Mouse (Mus musculus) layer of hippocampus, postnatal 14 days (tissue): ENCODE results near the gene Ehd1. TPM values are rescaled to one million over a fixed set of nuclear protein-coding genes. Genes with fewer than 3 reads are reported as not detected.

Experiments
- DNase-seq, 2 experiments: peaks; one replicate each; pipeline ENCODE4 v3.0.0; 2021 to 2022; ENCODE audit warnings: low spot score in 2 of 2, mixed read lengths in 1 of 2
- total RNA-seq, 2 experiments: library from RNA; stranded (reverse); gene quantifications; 2 replicates each; pipeline ENCODE4 v1.2.3; 2021

The Ehd1 gene
- total RNA-seq, 2 experiments from 2014 or later, result 68.8 to 79.0 TPM

- no peak for DNase-seq
Measured at GRCm38 (mm10) chr19:6324751-6325150, 48.2 kb downstream of the Ehd1 start.

- no peak for DNase-seq
Measured at GRCm38 (mm10) chr19:6331178-6331577, 54.7 kb downstream of the Ehd1 start.

- peak; percentile 36 to 68 for DNase-seq
Measured at GRCm38 (mm10) chr19:6331719-6332516, 55.4 kb downstream of the Ehd1 start.

- DNase-seq, result no peak
Measured at GRCm38 (mm10) chr19:6333761-6334595, 57.5 kb downstream of the Ehd1 start.

GRCm38 (mm10) chr19:6334673-6335457 lies 58.3 kb downstream of the Ehd1 start, which contains the start of gene Men1:
Gene Men1, plus strand, starts transcription at chr19:6334979.
- peak; percentile 91 to 98 for DNase-seq

GRCm38 (mm10) chr19:6335458-6335827 lies 58.9 kb downstream of the Ehd1 start:
- DNase-seq, result no peak

- no peak for DNase-seq
Measured at GRCm38 (mm10) chr19:6336920-6337319, 60.4 kb downstream of the Ehd1 start.

GRCm38 (mm10) chr19:6338171-6338570 lies 61.6 kb downstream of the Ehd1 start:
- DNase-seq, result no peak

GRCm38 (mm10) chr19:6338716-6339115 lies 62.2 kb downstream of the Ehd1 start:
- DNase-seq, result no peak

- DNase-seq, result no peak
Measured at GRCm38 (mm10) chr19:6339191-6339590, 62.7 kb downstream of the Ehd1 start.

- DNase-seq, result no peak
Measured at GRCm38 (mm10) chr19:6339890-6340504, 63.5 kb downstream of the Ehd1 start.

GRCm38 (mm10) chr19:6340524-6341452 lies 64.3 kb downstream of the Ehd1 start, which contains the start of gene Map4k2:
Gene Map4k2, plus strand, starts transcription at chr19:6341135.
- DNase-seq, result peak; percentile 46 to 63

GRCm38 (mm10) chr19:6341453-6342077 lies 65.0 kb downstream of the Ehd1 start:
- no peak for DNase-seq

GRCm38 (mm10) chr19:6342276-6342933 lies 65.9 kb downstream of the Ehd1 start:
- no peak for DNase-seq

GRCm38 (mm10) chr19:6343066-6343925 lies 66.8 kb downstream of the Ehd1 start:
- DNase-seq, result no peak

GRCm38 (mm10) chr19:6343996-6344395 lies 67.5 kb downstream of the Ehd1 start:
- DNase-seq, result no peak

GRCm38 (mm10) chr19:6346023-6346422 lies 69.5 kb downstream of the Ehd1 start:
- DNase-seq, result no peak

- DNase-seq, result no peak
Measured at GRCm38 (mm10) chr19:6346661-6347060, 70.1 kb downstream of the Ehd1 start.
